Mouse (Mus musculus) heart, adult 18-20 months (tissue): ENCODE results near the gene Cilp. TPM values are rescaled to one million over a fixed set of nuclear protein-coding genes. Genes with fewer than 3 reads are reported as not detected.
"Not testable (repeated sequence)": the region's sequence is repeated elsewhere in the genome, so short reads cannot be mapped to it uniquely, and the experiment has no call there.

Experiments used
- DNase-seq, 2 experiments: peaks; one replicate each; pipeline ENCODE4 v3.0.0; 2021 to 2022; ENCODE audit warnings: mixed read lengths in 1 of 2
- total RNA-seq, 2 experiments: library from RNA; stranded (reverse); gene quantifications; 2 replicates each; pipeline ENCODE4 v1.2.3; 2021

Cilp gene
- total RNA-seq, 2 experiments from 2014 or later = 2.8 to 3.3 TPM

GRCm38 (mm10) chr9:65248377-65248690, 16.6 kb upstream of the Cilp start:
- DNase-seq = peak; percentile 55 to 62

GRCm38 (mm10) chr9:65252026-65252425, 13.0 kb upstream of the Cilp start:
- no peak for DNase-seq

GRCm38 (mm10) chr9:65255906-65256600, 8.9 kb upstream of the Cilp start:
- peak; percentile 50 to 55 for DNase-seq

- no peak for DNase-seq
Measured at GRCm38 (mm10) chr9:65257218-65257910, 7.6 kb upstream of the Cilp start.

GRCm38 (mm10) chr9:65259366-65259765, 5.6 kb upstream of the Cilp start:
- DNase-seq = peak in 1 of 2 experiments; percentile 18

GRCm38 (mm10) chr9:65261591-65262230, 3.3 kb upstream of the Cilp start:
- DNase-seq = peak; percentile 49 to 83

GRCm38 (mm10) chr9:65262641-65263120, 2.3 kb upstream of the Cilp start:
- DNase-seq = peak in 1 of 2 experiments; percentile 53

GRCm38 (mm10) chr9:65267742-65268515, 2.9 kb downstream of the Cilp start:
- no peak for DNase-seq

- no peak for DNase-seq
Measured at GRCm38 (mm10) chr9:65273048-65273809, 8.2 kb downstream of the Cilp start.

GRCm38 (mm10) chr9:65273873-65274272, 8.9 kb downstream of the Cilp start:
- DNase-seq = no peak

GRCm38 (mm10) chr9:65274851-65275250, 9.9 kb downstream of the Cilp start:
- DNase-seq = not testable (repeated sequence)

- no peak for DNase-seq
Measured at GRCm38 (mm10) chr9:65275810-65276530, 11.0 kb downstream of the Cilp start.

- peak; percentile 55 to 64 for DNase-seq
Measured at GRCm38 (mm10) chr9:65281536-65282151, 16.7 kb downstream of the Cilp start.

GRCm38 (mm10) chr9:65283301-65283700, 18.3 kb downstream of the Cilp start:
- peak; percentile 61 to 74 for DNase-seq

- not testable (repeated sequence) for DNase-seq
Measured at GRCm38 (mm10) chr9:65288252-65288651, 23.3 kb downstream of the Cilp start.

- no peak for DNase-seq
Measured at GRCm38 (mm10) chr9:65289988-65290387, 25.0 kb downstream of the Cilp start.

- no peak for DNase-seq
Measured at GRCm38 (mm10) chr9:65292421-65292820, 27.4 kb downstream of the Cilp start.

- DNase-seq = no peak
Measured at GRCm38 (mm10) chr9:65293119-65293518, 28.1 kb downstream of the Cilp start.

- no peak for DNase-seq
Measured at GRCm38 (mm10) chr9:65293580-65293972, 28.6 kb downstream of the Cilp start.

GRCm38 (mm10) chr9:65293973-65294715, 29.2 kb downstream of the Cilp start, which contains the start of gene Clpx:
Gene Clpx (plus strand): TSS chr9:65294260.
- DNase-seq = peak; percentile 99
